Mouse (Mus musculus) bone marrow macrophage, adult 2 months (primary cell): ENCODE data around the gene Nanos1.

ENCODE experiments used
- CTCF ChIP-seq: IDR thresholded peaks from 2 replicates; pipeline ENCODE4 v1.5.1; 2012; ENCODE audit warnings: low read depth, mild to moderate bottlenecking, low read length, moderate library complexity
- POLR2A ChIP-seq: IDR thresholded peaks from 2 replicates; pipeline ENCODE4 v1.6.1; 2012; ENCODE audit warnings: mild to moderate bottlenecking, low read depth, low read length, borderline replicate concordance

DNA sequence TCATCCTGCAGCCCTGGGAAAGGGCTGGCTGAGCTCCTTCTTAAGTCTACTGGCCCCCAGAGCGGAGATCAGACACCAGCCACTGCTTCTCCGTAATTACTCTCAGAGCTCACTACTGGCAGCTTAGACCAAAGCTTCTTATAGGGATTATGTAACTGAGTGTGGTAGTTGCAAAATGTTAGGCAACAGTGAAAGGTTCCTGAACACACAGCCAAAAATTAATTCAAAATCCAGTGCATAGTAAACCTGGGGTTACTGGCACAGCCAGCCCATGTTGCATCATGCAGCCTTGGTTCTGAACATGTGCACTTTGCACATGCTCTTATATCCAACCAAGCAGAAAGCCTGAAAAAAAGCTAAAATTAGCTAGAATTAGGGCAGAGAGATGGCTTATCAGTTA lies 39.5 kb downstream of the Nanos1 start:
- TF ChIP-seq POLR2A (no peak), CTCF (no peak)
